Mouse (Mus musculus) thymus, adult 2 months (tissue): Measurements from ENCODE around the gene Tmem120b. TPM values are rescaled to one million over a fixed set of nuclear protein-coding genes. Genes with fewer than 3 reads are reported as not detected.

Experiments used
- DNase-seq: peaks from one replicate; pipeline ENCODE4 v3.0.0; 2021
- H3K27ac ChIP-seq: fragments of 200-500 bp; 2 replicates; pipeline ENCODE4 v1.5.1; 2012; ENCODE audit warnings: low read length, control low read depth; ENCODE audit not compliant: control insufficient read depth, insufficient read depth
- H3K27me3 ChIP-seq: fragments of 200-500 bp; 2 replicates; pipeline ENCODE4 v1.6.1; 2012; ENCODE audit warnings: mild to moderate bottlenecking, low read length, moderate library complexity, mixed read lengths; ENCODE audit not compliant: control insufficient read depth, insufficient read depth
- H3K36me3 ChIP-seq: fragments of 200-500 bp; 2 replicates; pipeline ENCODE4 v1.6.1; 2012; ENCODE audit warnings: mild to moderate bottlenecking, low read length, moderate library complexity; ENCODE audit not compliant: control insufficient read depth, insufficient read depth
- H3K4me1 ChIP-seq: fragments of 200-500 bp; replicated peaks from 2 replicates; pipeline ENCODE4 v1.6.1; 2012; ENCODE audit warnings: low read length; ENCODE audit not compliant: control insufficient read depth, insufficient read depth
- H3K4me3 ChIP-seq: fragments of 200-500 bp; 2 replicates; pipeline ENCODE4 v1.5.1; 2012; ENCODE audit warnings: mild to moderate bottlenecking, low read length, control low read depth, moderate library complexity; ENCODE audit not compliant: control insufficient read depth, insufficient read depth
- CTCF ChIP-seq: fragments of 200-500 bp; IDR thresholded peaks from 2 replicates; pipeline ENCODE4 v1.5.1; 2012; ENCODE audit warnings: mild to moderate bottlenecking, control low read depth, low read length, moderate library complexity, borderline replicate concordance; ENCODE audit not compliant: control insufficient read depth, poor library complexity, insufficient read depth; ENCODE audit errors: extremely low read depth
- POLR2A ChIP-seq: fragments of 200-500 bp; IDR thresholded peaks from 2 replicates; pipeline ENCODE4 v1.6.1; 2012; ENCODE audit warnings: mild to moderate bottlenecking, low read length, control low read depth, moderate library complexity; ENCODE audit not compliant: control insufficient read depth, poor library complexity, insufficient read depth; ENCODE audit errors: extremely low read depth
- WGBS: fragments of 180-500 bp; shearing (Covaris S2); methylation state at CpG from one replicate; pipeline ENCODE4 v1.1.7; 2018; 5-methylcytosine and 5-hydroxymethylcytosine counted together
- polyA plus RNA-seq: library from polyadenylated mRNA; depleted of rRNA; stranded (reverse); fragments of >200 nt; gene quantifications from 2 replicates; pipeline ENCODE4 v1.2.3, GENCODE M21; 2012

Tmem120b gene
- polyA plus RNA-seq, 1 experiment, result 43.6 TPM

GRCm38 (mm10) chr5:123125638-123126406 lies 57.6 kb downstream of the Tmem120b start:
- TF ChIP-seq CTCF, result no peak
- no peak for TF ChIP-seq POLR2A
- H3K36me3 ChIP-seq, result no peaks in the 10 kb centered on the region
- no peaks in the 10 kb centered on the region for H3K27me3 ChIP-seq
- H3K4me3 ChIP-seq, result no peak overlapping the region
- peaks cover 41% of the 10 kb centered on the region for H3K4me1 ChIP-seq
- WGBS, result 18% methylated on average over 18 of the region's 18 CpGs
- DNase-seq, result peak; percentile 72
- peak overlapping the region; percentile 37 for H3K27ac ChIP-seq

GRCm38 (mm10) chr5:123127031-123127430 lies 58.8 kb downstream of the Tmem120b start:
- DNase-seq, result no peak
- H3K4me1 ChIP-seq, result peaks cover 53% of the 10 kb centered on the region
- H3K36me3 ChIP-seq, result no peaks in the 10 kb centered on the region
- WGBS, result 87% methylated on average over 6 of the region's 6 CpGs
- H3K4me3 ChIP-seq, result no peak overlapping the region
- no peak for TF ChIP-seq POLR2A
- TF ChIP-seq CTCF, result no peak
- H3K27ac ChIP-seq, result peak overlapping the region; percentile 35
- no peaks in the 10 kb centered on the region for H3K27me3 ChIP-seq

GRCm38 (mm10) chr5:123128426-123129169 lies 60.4 kb downstream of the Tmem120b start:
- 8% methylated on average over 10 of the region's 10 CpGs for WGBS
- Histone ChIP-seq H3K27me3 (no peaks in the 10 kb centered on the region), H3K27ac (peak overlapping the region; percentile 94), H3K36me3 (no peaks in the 10 kb centered on the region), H3K4me1 (peaks cover 64% of the 10 kb centered on the region), H3K4me3 (peak overlapping the region; percentile 33)
- DNase-seq, result peak; percentile 89
- peak; percentile 51; the same call in 1 of the 2 replicates for TF ChIP-seq POLR2A
- no peak for TF ChIP-seq CTCF

GRCm38 (mm10) chr5:123129170-123129757 lies 61.0 kb downstream of the Tmem120b start:
- TF ChIP-seq CTCF (no peak), POLR2A (no peak)
- Histone ChIP-seq H3K27me3 (no peaks in the 10 kb centered on the region), H3K4me3 (no peak overlapping the region), H3K36me3 (peaks cover 4% of the 10 kb centered on the region; the same call in 1 of the 2 replicates), H3K27ac (peak overlapping the region; percentile 94), H3K4me1 (peaks cover 68% of the 10 kb centered on the region)
- 36% methylated on average over 10 of the region's 10 CpGs for whole genome bisulfite sequencing
- DNase-seq, result no peak

- H3K27ac ChIP-seq, result peak overlapping the region; percentile 94
Measured at GRCm38 (mm10) chr5:123130030-123130813, 62.0 kb downstream of the Tmem120b start.

More at GRCm38 (mm10) chr5:123130030-123130813, 62.0 kb downstream of the Tmem120b start:
- no peak for TF ChIP-seq CTCF
- TF ChIP-seq POLR2A, result no peak
- H3K36me3 ChIP-seq, result peaks cover 4% of the 10 kb centered on the region; the same call in 1 of the 2 replicates
- 90% methylated on average over 9 of the region's 9 CpGs for WGBS
- no peak for DNase-seq
- H3K27me3 ChIP-seq, result no peaks in the 10 kb centered on the region
- no peak overlapping the region for H3K4me3 ChIP-seq
- peaks cover 76% of the 10 kb centered on the region for H3K4me1 ChIP-seq
